In the genomic region with DNA sequence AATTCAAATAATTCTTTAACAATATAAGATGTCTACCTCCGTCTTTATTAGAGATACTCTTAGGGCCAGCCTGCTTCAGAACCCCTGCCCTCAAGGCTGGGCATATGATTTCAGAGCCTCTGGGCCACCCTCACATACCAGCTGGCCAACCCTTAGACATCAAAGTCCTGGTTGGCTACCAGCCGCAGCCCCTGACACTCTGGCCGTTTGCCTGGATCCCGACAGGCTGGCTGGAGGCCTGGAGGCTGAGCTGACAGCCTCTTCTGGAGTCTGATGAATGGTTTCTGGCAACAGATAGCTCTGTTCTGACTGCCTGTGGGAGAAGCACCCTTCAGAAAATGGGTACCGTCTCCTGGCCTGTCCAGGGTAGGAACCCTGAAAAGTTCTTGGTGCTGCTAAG, we compare ENCODE assay signal across 7 mouse cellular contexts.
DNase-seq lines count a peak whose midpoint lies in the region; ATAC-seq lines count a peak whose summit lies in the region.

No protein-coding gene starts in this region.

- H3K9ac ChIP-seq in limb, embryonic 11.5 days (ENCODE audit: low read length) = no peak overlapping the region
- no peak overlapping the region for H3K9ac ChIP-seq in stomach, embryonic 14.5 days (replicated peaks; ENCODE audit: low read depth, low read length)

- H3K27me3 ChIP-seq in limb, embryonic 11.5 days (ENCODE audit: control insufficient read depth, insufficient read depth, low read length) = no peaks in the 10 kb centered on the region
- H3K27me3 ChIP-seq in stomach, embryonic 14.5 days (ENCODE audit: control insufficient read depth, insufficient read depth, low read length) = no peaks in the 10 kb centered on the region

- WGBS in limb, embryonic 11.5 days = 30% methylated on average over 5 of the region's 5 CpGs
- WGBS in stomach, embryonic 14.5 days = 23% methylated on average over 5 of the region's 5 CpGs

- DNase-seq in 3134 (ENCODE audit: extremely low read depth, insufficient read length, low spot score) (peak; percentile 9), 3T3-L1 (ENCODE audit: low read depth, low spot score) (peak; percentile 80)
- DNase-seq in cerebellum, postnatal 25 days = peak; percentile 92 to 94
- peak; percentile 68 for DNase-seq in heart, postnatal 4 days
- DNase-seq in limb, embryonic 11.5 days (ENCODE audit: low spot score) = peak; percentile 49

- H3K9me3 ChIP-seq in limb, embryonic 11.5 days (ENCODE audit: control insufficient read depth, low read length) = no peaks in the 10 kb centered on the region
- no peaks in the 10 kb centered on the region for H3K9me3 ChIP-seq in stomach, embryonic 14.5 days (ENCODE audit: control insufficient read depth, low read depth, low read length)

- peaks cover 2% of the 10 kb centered on the region for H3K4me1 ChIP-seq in limb, embryonic 11.5 days (ENCODE audit: control insufficient read depth, insufficient read depth, low read length)
- peaks cover 4% of the 10 kb centered on the region; the same call in 1 of the 2 replicates for H3K4me1 ChIP-seq in stomach, embryonic 14.5 days (ENCODE audit: control insufficient read depth, insufficient read depth, low read length)

- H3K36me3 ChIP-seq in limb, embryonic 11.5 days (ENCODE audit: control insufficient read depth, insufficient read depth, low read length) = no peaks in the 10 kb centered on the region
- H3K36me3 ChIP-seq in stomach, embryonic 14.5 days (ENCODE audit: control insufficient read depth, insufficient read depth, low read length) = no peaks in the 10 kb centered on the region

- H3K4me2 ChIP-seq in limb, embryonic 11.5 days (ENCODE audit: low read depth, severe bottlenecking) = no peak overlapping the region
- H3K4me2 ChIP-seq in stomach, embryonic 14.5 days (replicated peaks; ENCODE audit: low read depth, low read length) = no peak overlapping the region

- ATAC-seq in limb, embryonic 11.5 days (ENCODE audit: insufficient number of reproducible peaks, low FRiP score, low TSS enrichment, low read depth) = no peak
- peak; percentile 42; the same call in 1 of the 2 replicates for ATAC-seq in stomach, embryonic 14.5 days (ENCODE audit: insufficient number of reproducible peaks, insufficient read depth, low FRiP score, low read depth)
- ATAC-seq in erythroblast, adult 5-6 weeks (replicated peaks; ENCODE audit: low FRiP score, poor library complexity, severe bottlenecking) = no peak

- H3K4me3 ChIP-seq in limb, embryonic 11.5 days (ENCODE audit: low read depth, low read length) = no peak overlapping the region
- H3K4me3 ChIP-seq in stomach, embryonic 14.5 days (ENCODE audit: low read depth, low read length) = no peak overlapping the region

- no peak overlapping the region for H3K27ac ChIP-seq in limb, embryonic 11.5 days (replicated peaks; ENCODE audit: low read depth, low read length)
- no peak overlapping the region; the same call in 1 of the 2 replicates for H3K27ac ChIP-seq in stomach, embryonic 14.5 days (ENCODE audit: low read length)

Comparison
In these comparisons a context has a peak if more than half of its experiments do, and no peak if none do; other contexts are left out.
1. DNase-seq: peak in every context shown above with its lines; median percentile 93 in cerebellum, postnatal 25 days; 80 in 3T3-L1; 68 in heart, postnatal 4 days; 49 in limb, embryonic 11.5 days; 9 in 3134.